Mouse (Mus musculus) small intestine, adult 2 months (tissue): ENCODE measurements at regions not wholly inside any gene's neighbourhood (a gene's known extent, or its start where the extent isn't known, plus 50 kb on each side); places are given as distances from the start of the nearest gene placed in this dataset.

Source experiments
- CTCF ChIP-seq: fragments of 200-500 bp; IDR thresholded peaks from 2 replicates; pipeline ENCODE4 v1.5.1; 2012; ENCODE audit warnings: low read depth, mild to moderate bottlenecking, control low read depth, inconsistent platforms, low read length, moderate library complexity, mixed read lengths; ENCODE audit not compliant: insufficient replicate concordance, insufficient read length; ENCODE audit errors: extremely low read depth
- POLR2A ChIP-seq: fragments of 200-500 bp; IDR thresholded peaks from 2 replicates; pipeline ENCODE4 v1.6.1; 2012; ENCODE audit warnings: low read depth, mild to moderate bottlenecking, control low read depth, inconsistent platforms, low read length, moderate library complexity

DNA sequence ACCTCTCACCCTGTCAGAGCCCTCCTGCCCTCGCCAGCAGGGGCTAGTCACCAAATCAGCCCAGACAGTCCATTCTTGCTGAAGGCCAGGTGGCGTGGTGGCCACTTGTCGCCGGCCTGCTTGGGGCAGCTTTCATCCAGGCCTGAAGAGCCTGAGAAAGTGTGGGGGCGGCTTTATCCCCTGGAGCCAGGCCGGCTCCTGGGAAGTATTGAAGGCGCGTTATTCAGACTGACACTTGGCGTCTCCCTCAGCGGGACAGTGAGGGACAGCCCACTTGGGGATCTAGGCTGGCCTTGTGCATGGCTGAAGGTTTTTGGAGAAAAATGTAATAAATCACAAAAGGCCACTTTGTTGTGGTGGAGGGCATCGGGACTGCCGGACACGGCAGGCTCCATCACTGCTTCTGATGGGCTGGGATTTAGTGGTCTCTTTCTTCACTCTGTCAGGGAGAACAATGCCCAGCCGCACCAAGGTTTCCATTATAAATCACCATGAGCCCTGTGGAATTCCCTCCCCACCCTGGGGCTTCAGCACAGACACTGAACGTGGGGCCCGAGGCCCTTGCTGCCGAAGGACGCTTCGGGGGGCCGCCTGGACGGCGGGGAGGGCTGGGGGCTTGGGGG is 75.8 kb upstream of the Ccnd1 start:
- TF ChIP-seq CTCF (no peak), POLR2A (no peak)
